Mouse (Mus musculus) neural tube, embryonic 12.5 days (tissue): ENCODE data around the gene Smyd2. TPM values are rescaled to one million over a fixed set of nuclear protein-coding genes. Genes with fewer than 3 reads are reported as not detected.

ENCODE experiments used
- ATAC-seq: fragments of 200-750 bp; cut with Nextera tagmentation; 2 replicates; pipeline ENCODE4 v1.8.0; 2017; ENCODE audit warnings: low read depth, mild to moderate bottlenecking, moderate TSS enrichment, moderate library complexity; ENCODE audit not compliant: low FRiP score
- H3K27ac ChIP-seq: fragments of 300-500 bp; sonication (generic); 2 replicates; pipeline ENCODE4 v1.5.1; 2016
- H3K27me3 ChIP-seq: fragments of 300-500 bp; sonication (generic); replicated peaks from 2 replicates; pipeline ENCODE4 v1.6.1; 2016; ENCODE audit warnings: mild to moderate bottlenecking
- H3K36me3 ChIP-seq: fragments of 300-500 bp; sonication (generic); 2 replicates; pipeline ENCODE4 v1.6.1; 2016; ENCODE audit warnings: mild to moderate bottlenecking
- H3K4me1 ChIP-seq: fragments of 300-500 bp; sonication (generic); 2 replicates; pipeline ENCODE4 v1.6.1; 2016
- H3K4me2 ChIP-seq: fragments of 300-500 bp; sonication (generic); replicated peaks from 2 replicates; pipeline ENCODE4 v1.6.1; 2016; ENCODE audit warnings: mild to moderate bottlenecking
- H3K4me3 ChIP-seq: fragments of 300-500 bp; sonication (generic); 2 replicates; pipeline ENCODE4 v1.5.1; 2016
- H3K9ac ChIP-seq: fragments of 300-500 bp; sonication (generic); 2 replicates; pipeline ENCODE4 v1.6.1; 2016; ENCODE audit warnings: mild to moderate bottlenecking
- H3K9me3 ChIP-seq: fragments of 300-500 bp; sonication (generic); 2 replicates; pipeline ENCODE4 v1.6.1; 2016; ENCODE audit warnings: mild to moderate bottlenecking
- WGBS: fragments of 180-500 bp; shearing (Covaris S2); methylation state at CpG from one replicate; pipeline ENCODE4 v1.1.7; 2016; 5-methylcytosine and 5-hydroxymethylcytosine counted together
- polyA plus RNA-seq: library from polyadenylated mRNA; unstranded; fragments of >200 nt; fragmentation: Nextera tagmentation; extraction: Ambion mirVana; gene quantifications from 2 replicates; pipeline ENCODE4 v1.2.1, GENCODE M21; 2016

Smyd2 gene
- polyA plus RNA-seq, 1 experiment from 2014 or later, result 52.2 TPM

DNA sequence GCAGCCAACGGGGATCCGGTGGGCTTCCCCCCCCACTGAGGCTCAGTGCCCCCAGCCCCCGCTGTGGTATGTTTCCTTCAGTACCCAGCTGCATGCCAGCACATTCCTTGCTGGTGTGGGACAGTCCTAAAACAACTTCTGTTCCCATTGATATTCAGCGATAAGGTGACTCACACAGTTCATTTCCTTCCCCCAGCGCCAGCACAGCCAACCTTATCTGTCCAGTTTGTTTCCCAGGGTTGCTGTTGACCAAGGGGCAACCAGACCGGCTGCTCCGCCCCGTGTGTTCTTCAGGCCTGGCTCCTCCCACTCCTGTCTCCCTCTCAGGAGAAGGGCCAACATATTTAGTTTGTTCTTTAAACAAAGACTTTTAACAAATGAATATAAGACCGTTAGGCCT, 54.7 kb downstream of the Smyd2 start:
- ATAC-seq, result no peak
- Histone ChIP-seq H3K27me3 (no peaks in the 10 kb centered on the region), H3K4me2 (no peak overlapping the region), H3K4me3 (no peak overlapping the region), H3K36me3 (no peaks in the 10 kb centered on the region), H3K9me3 (no peaks in the 10 kb centered on the region), H3K27ac (no peak overlapping the region), H3K4me1 (no peaks in the 10 kb centered on the region), H3K9ac (no peak overlapping the region)
- 77% methylated on average over 9 of the region's 9 CpGs for WGBS

DNA sequence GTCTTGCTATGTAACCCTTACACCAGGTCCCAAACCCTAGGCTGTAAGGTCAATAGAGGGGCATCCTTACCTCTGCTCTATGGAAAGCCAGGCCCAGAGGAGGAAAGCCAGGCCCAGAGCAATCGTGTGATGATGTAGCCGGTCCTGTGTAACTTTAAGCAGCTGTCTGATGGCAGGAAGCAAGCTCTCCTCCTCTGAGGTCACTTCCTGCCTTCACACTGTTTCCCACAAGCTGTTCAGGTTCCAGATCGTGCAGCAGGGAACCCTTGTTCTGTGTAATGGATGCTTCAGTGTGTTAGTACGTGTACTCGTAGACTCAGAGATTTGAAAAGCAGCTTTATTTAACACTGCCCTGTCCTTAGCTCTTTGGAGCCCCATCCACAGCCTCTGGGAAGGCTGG, 55.1 kb downstream of the Smyd2 start:
- Histone ChIP-seq H3K4me2 (no peak overlapping the region), H3K9ac (no peak overlapping the region), H3K27me3 (no peaks in the 10 kb centered on the region), H3K4me1 (no peaks in the 10 kb centered on the region), H3K36me3 (no peaks in the 10 kb centered on the region), H3K4me3 (no peak overlapping the region), H3K9me3 (no peaks in the 10 kb centered on the region), H3K27ac (no peak overlapping the region)
- WGBS, result 68% methylated on average over 5 of the region's 5 CpGs
- no peak for ATAC-seq

DNA sequence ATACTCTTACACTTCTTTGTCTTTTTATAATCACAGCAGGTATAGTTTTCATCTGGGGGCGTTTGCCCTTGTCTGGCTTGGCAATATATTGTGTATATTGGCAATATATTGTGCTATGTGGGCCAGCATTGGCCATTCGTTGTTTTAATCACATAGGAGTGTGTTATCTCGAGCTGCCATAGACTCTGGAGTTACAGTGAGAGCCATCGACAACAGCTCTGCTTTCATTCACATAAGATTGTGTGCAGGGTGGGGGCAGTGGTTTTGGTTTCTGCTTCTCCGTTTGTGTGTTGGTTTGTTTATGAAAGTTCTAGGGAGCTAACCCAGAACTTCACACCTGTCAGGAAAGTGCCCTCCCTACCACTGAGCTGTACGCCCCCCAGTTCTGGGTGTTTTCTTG, 55.5 kb downstream of the Smyd2 start:
- Histone ChIP-seq H3K27ac (no peak overlapping the region), H3K4me1 (no peaks in the 10 kb centered on the region), H3K9me3 (no peaks in the 10 kb centered on the region), H3K4me2 (no peak overlapping the region), H3K4me3 (no peak overlapping the region), H3K36me3 (no peaks in the 10 kb centered on the region), H3K9ac (no peak overlapping the region), H3K27me3 (no peaks in the 10 kb centered on the region)
- no peak for ATAC-seq
- 84% methylated on average over 6 of the region's 6 CpGs for WGBS

DNA sequence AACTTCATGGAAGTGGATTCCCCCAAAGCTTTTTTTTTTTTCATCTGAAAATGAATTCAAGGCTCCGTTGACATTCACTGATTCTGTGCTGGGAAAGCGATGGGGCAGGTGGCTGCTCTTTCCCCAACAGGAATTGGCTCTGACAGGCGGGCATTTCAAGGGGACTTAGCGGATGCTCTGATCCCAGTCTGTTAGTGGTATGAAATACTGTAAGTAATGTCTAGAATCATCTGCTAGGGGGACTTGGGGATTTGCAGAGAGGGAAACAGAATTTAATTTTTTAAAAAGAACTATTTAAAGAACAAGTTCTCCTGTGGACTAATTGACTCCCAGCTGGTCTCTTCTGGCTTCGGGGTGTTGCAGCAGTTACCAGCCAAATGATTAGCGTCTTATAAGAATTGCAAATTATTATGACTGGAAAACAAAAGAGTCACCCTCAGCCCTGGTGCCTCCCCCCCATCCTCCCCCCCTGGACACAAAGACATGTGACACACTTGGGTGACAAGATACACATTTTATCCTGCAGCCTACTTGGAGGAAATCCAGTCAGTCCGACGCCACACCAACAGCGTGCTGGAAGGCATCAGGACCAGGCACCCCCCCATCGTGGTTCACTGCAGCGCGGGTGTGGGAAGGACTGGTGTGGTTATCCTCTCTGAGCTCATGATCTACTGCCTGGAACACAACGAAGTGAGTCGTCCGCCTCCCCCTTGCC, 57.2 kb downstream of the Smyd2 start:
- no peak for ATAC-seq
- Histone ChIP-seq H3K4me1 (no peaks in the 10 kb centered on the region), H3K4me2 (no peak overlapping the region), H3K27ac (no peak overlapping the region), H3K27me3 (no peaks in the 10 kb centered on the region), H3K9me3 (no peaks in the 10 kb centered on the region), H3K9ac (no peak overlapping the region), H3K36me3 (no peaks in the 10 kb centered on the region), H3K4me3 (no peak overlapping the region)
- WGBS, result 80% methylated on average over 15 of the region's 15 CpGs

DNA sequence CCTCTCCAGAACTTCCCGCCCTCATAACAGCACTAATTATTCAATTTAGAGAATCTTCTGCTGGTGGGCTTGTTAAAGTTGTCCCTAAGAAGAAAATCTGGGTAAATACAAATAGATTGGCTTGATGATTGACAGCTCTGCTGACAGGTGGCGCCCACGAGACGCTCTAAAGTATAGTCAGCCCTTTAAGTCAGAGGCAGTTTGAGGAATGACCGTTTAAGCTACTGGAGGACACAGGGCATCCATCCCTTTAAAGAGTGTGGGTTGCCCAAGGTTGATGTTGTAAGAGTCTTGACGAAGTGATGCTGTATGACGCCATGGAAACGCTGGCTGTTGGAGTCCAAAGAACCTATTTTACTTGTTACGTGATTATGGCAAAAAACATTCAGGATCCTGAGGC, 57.9 kb downstream of the Smyd2 start:
- Histone ChIP-seq H3K4me2 (no peak overlapping the region), H3K4me3 (no peak overlapping the region), H3K9ac (no peak overlapping the region), H3K36me3 (no peaks in the 10 kb centered on the region), H3K4me1 (no peaks in the 10 kb centered on the region), H3K27ac (no peak overlapping the region), H3K9me3 (no peaks in the 10 kb centered on the region), H3K27me3 (no peaks in the 10 kb centered on the region)
- WGBS, result 80% methylated on average over 9 of the region's 9 CpGs
- no peak for ATAC-seq

DNA sequence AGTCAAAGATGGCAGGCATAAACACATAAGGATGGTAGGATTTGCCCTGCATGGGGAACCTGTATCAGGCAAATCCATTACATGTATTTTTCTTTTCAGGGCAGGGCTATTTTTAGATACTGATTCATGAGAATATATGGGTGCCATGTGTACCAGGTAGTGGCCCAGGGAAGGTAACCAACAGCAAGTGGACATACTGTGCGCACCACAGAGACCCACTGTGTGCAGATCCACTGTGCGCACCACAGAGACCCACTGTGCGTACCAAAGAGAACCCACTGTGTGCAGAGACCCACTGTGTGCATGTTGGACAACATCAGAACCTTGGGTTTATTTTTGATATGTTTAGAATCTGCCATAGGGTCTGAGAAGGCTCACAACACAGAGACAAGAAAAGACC, 58.4 kb downstream of the Smyd2 start:
- 95% methylated on average over 3 of the region's 3 CpGs for WGBS
- no peak for ATAC-seq
- Histone ChIP-seq H3K9me3 (no peaks in the 10 kb centered on the region), H3K4me2 (no peak overlapping the region), H3K4me1 (no peaks in the 10 kb centered on the region), H3K4me3 (no peak overlapping the region), H3K36me3 (no peaks in the 10 kb centered on the region), H3K27ac (no peak overlapping the region), H3K27me3 (no peaks in the 10 kb centered on the region), H3K9ac (no peak overlapping the region)

DNA sequence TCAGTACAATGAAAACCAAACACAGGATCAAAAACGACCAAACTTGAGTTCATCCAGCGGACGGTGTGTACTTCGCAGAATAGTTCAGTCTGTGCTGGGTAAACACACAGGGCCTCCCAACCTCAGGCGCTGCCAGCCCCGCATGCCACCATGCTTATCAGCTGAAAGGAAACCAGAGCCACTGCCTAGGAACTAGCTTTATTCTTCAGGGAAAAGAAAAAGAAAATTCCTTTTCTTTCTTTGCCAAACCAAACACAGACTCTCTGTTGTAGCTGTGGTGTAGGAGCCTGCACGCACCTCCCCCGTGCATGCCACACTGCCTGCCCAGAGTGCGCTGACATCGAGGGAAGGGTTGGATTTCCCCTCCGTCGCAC, 61.2 kb downstream of the Smyd2 start:
- Histone ChIP-seq H3K9ac (no peak overlapping the region), H3K9me3 (no peaks in the 10 kb centered on the region), H3K4me2 (no peak overlapping the region), H3K4me1 (no peaks in the 10 kb centered on the region), H3K27ac (no peak overlapping the region), H3K4me3 (no peak overlapping the region), H3K27me3 (no peaks in the 10 kb centered on the region), H3K36me3 (no peaks in the 10 kb centered on the region)
- 85% methylated on average over 12 of the region's 12 CpGs for WGBS
- no peak for ATAC-seq

DNA sequence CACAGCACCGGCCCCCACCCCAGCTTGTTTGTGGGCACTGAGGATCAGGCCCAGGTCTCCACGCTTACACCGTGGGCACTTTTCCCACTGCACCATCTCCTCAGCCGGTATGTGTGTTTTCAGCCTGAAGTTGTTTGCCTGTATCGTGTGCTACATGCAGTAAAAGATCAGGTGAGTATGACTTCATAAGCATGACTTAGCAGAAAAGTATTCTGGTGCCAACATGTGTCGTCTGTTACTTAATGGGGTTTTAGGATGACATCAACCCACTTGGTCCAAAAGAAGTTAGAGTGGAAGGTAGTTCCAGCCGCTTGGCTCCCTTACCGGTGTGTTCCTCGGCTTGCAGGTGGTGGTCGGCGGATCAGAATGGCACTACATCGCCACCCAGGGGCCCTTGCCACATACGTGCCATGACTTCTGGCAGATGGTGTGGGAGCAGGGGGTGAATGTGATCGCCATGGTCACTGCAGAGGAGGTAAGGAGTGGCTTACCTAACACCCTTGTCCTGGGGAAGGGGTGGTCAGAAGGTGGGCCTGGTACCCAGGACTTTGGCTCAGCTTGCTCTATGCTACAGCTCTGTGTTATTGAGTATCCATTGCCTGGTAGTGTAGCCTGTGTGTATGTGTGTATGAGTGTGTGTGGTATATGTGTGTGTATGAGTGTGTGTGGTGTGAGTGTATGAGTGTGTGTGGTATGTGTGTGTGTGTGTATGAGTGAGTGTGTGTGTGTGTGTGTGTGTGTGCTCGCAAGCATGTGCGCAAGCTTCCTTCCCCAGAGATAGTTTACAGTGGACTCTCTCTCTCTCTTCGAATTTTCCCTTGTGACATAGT, 61.8 kb downstream of the Smyd2 start:
- Histone ChIP-seq H3K9ac (no peak overlapping the region), H3K4me2 (no peak overlapping the region), H3K9me3 (no peaks in the 10 kb centered on the region), H3K27me3 (no peaks in the 10 kb centered on the region), H3K36me3 (no peaks in the 10 kb centered on the region), H3K4me3 (no peak overlapping the region), H3K4me1 (no peaks in the 10 kb centered on the region), H3K27ac (no peak overlapping the region)
- ATAC-seq, result no peak
- 90% methylated on average over 17 of the region's 17 CpGs for WGBS

DNA sequence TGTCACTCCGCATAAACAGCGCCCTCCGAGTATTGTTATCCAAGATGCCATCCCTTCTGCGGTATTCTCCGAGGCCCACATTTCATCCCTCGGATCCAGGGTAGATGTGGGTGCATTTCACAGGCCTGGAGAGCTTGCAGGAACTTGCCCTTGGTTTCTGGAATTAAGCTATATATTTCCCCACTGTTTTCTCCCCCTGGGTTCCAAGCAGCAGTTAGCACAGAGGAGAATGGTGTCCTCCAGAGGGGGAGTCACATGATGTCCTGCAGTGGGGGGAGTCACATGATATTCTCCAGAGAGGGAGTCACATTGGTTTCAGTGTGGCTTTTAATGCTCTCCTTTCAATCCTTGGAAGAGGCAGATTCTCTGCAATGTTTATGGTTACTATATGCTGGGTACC, 63.8 kb downstream of the Smyd2 start:
- ATAC-seq, result no peak
- H3K9me3 ChIP-seq, result no peaks in the 10 kb centered on the region
- H3K9ac ChIP-seq, result no peak overlapping the region
- no peaks in the 10 kb centered on the region for H3K27me3 ChIP-seq
- H3K27ac ChIP-seq, result no peak overlapping the region
- no peaks in the 10 kb centered on the region for H3K4me1 ChIP-seq
- no peak overlapping the region for H3K4me2 ChIP-seq
- 65% methylated on average over 6 of the region's 6 CpGs for WGBS
- no peaks in the 10 kb centered on the region for H3K36me3 ChIP-seq
- H3K4me3 ChIP-seq, result no peak overlapping the region

DNA sequence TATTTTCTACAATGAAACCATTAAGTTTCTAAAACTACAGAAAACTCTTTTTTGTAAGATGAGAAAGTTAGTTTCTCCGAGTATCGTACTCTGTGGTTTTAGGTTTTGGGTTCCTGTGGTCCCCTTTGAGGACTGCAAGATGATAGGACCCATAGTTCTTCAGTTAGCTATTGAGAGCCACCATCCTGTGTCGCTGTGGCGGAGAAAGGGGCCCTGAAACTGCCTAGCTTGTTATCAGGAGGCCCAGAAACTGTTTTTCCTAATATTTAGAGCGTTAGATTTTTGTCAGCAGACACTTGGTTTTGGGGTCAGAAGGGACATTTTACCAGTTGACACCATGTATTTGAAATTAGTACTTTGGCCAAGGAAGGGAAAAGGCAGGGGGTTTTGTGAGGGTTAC, 66.4 kb downstream of the Smyd2 start:
- Histone ChIP-seq H3K27ac (no peak overlapping the region), H3K9me3 (no peaks in the 10 kb centered on the region), H3K4me1 (no peaks in the 10 kb centered on the region), H3K4me3 (no peak overlapping the region), H3K9ac (no peak overlapping the region), H3K36me3 (peaks cover 5% of the 10 kb centered on the region), H3K27me3 (no peaks in the 10 kb centered on the region), H3K4me2 (no peak overlapping the region)
- no peak for ATAC-seq
- 96% methylated on average over 5 of the region's 5 CpGs for WGBS

DNA sequence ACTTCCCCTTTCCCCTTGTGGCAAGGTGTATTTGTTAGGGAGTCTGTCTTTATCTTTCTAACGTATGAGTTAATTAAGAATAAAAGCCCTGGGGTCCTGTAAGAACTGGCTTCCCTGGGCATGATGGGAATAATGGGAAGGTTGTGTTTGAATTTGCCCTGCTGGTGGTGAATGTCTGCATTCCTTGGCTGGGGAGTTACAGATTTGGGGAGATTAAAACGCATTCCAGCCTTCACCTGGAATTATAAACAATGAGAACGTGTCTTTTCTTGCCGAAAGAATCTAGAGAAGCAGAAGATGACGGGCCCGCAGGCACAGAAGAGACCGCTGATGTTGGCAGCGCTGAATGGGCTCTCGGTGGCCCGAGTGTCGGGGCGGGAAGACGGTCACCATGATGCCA, 67.5 kb downstream of the Smyd2 start:
- no peak overlapping the region for H3K4me3 ChIP-seq
- no peaks in the 10 kb centered on the region for H3K27me3 ChIP-seq
- no peak for ATAC-seq
- 89% methylated on average over 13 of the region's 13 CpGs for WGBS
- H3K9me3 ChIP-seq, result no peaks in the 10 kb centered on the region
- no peak overlapping the region for H3K4me2 ChIP-seq
- H3K27ac ChIP-seq, result no peak overlapping the region
- no peak overlapping the region for H3K9ac ChIP-seq
- H3K36me3 ChIP-seq, result peaks cover 15% of the 10 kb centered on the region
- H3K4me1 ChIP-seq, result no peaks in the 10 kb centered on the region; the same call in 1 of the 2 replicates

DNA sequence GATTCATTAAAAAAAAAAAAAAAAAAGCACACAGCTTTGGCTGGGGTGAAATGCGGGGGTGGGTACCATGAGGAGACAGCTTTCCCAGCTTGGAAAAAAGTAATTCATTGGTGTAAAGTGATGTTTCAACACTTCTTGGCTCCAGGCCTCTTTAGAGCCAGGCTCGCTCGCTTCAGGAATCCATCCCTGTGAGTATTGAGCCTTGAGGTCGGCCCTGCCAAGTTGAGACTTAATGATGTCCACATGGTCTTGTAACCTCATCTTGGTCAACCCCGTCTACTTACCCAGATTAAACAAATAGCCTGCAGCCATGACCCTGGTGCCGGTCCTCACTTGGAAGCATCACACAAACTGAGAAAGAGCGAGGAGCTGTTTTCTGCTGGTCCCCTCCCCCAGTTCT, 69.7 kb downstream of the Smyd2 start:
- H3K9me3 ChIP-seq, result no peaks in the 10 kb centered on the region
- WGBS, result 82% methylated on average over 7 of the region's 7 CpGs

DNA sequence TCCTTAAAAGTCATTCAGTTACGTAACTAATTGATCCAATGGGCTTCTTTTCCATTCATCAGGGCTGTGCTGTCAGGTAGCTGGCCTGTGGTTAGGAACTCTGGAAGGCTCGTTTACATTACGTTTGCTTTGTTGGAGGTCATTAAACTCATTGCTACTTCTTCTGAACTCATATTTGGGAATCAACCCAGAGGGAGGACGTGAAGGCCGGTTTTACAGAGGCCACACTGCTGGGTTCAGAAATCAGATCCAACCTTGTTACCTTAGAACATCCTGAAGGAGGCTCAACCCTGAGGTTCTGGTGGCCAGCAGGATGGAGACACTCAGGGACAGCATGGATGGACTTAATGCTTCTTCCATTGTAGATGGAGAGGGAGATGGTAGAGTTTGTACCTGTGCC, 70.1 kb downstream of the Smyd2 start:
- ATAC-seq, result no peak
- WGBS, result 88% methylated on average over 5 of the region's 5 CpGs
- no peaks in the 10 kb centered on the region; the same call in 1 of the 2 replicates for H3K4me1 ChIP-seq

More for the DNA sequence above, 69.7 kb downstream of the Smyd2 start:
- no peak overlapping the region for H3K4me3 ChIP-seq
- no peak overlapping the region for H3K4me2 ChIP-seq
- peaks cover 15% of the 10 kb centered on the region for H3K36me3 ChIP-seq
- H3K27me3 ChIP-seq, result no peaks in the 10 kb centered on the region
- H3K27ac ChIP-seq, result no peak overlapping the region
- H3K9ac ChIP-seq, result no peak overlapping the region
- no peaks in the 10 kb centered on the region; the same call in 1 of the 2 replicates for H3K4me1 ChIP-seq
- ATAC-seq, result no peak

More for the DNA sequence above, 70.1 kb downstream of the Smyd2 start:
- H3K27ac ChIP-seq, result no peak overlapping the region
- H3K27me3 ChIP-seq, result no peaks in the 10 kb centered on the region
- H3K4me3 ChIP-seq, result no peak overlapping the region
- H3K9ac ChIP-seq, result no peak overlapping the region
- peaks cover 15% of the 10 kb centered on the region for H3K36me3 ChIP-seq
- no peak overlapping the region for H3K4me2 ChIP-seq
- H3K9me3 ChIP-seq, result no peaks in the 10 kb centered on the region
